Mouse (Mus musculus) heart, adult 9 months (tissue): ENCODE results near the gene Mrps18b.

ENCODE experiments used
- DNase-seq, 2 experiments: peaks; one replicate each; pipeline ENCODE4 v3.0.0; 2022; ENCODE audit warnings: low spot score in 2 of 2

Gene Mrps18b

DNA sequence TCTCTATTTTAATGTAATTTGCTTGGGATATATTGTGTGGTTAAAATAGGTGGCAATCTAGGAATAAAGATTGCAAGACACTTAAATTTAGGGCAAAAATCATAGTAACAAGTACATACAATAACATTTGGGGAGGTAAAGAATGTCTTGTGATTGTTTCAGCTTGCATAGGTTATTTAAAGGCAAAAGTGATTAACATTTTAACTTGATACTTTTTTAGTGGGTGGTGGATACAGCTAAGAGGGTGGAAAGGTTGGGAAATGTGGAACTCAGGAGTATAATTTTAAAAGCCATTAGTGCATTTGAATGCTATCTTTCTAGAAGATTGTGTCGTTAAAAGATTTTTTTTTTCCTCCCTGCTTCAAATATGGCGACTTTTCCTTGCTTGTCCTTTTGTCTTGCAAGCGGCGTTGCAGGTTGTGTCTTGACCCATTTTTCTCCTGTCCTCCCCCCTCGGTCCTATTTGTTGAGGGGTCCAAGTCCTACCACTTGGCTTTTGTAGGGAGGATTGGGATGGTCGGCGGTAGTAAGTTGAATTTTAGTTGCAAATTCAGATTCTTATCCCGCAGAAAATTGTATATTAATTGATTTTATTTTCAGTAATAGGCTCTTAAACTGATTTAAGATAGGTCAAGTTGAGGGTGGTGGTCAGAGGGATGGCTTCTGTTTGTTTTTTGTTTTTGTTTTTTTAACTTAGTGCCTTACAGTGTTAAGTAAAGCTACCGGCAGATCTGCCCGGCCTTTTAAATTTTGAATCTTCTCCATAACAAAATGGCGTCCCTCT lies 2.3 kb upstream of the Mrps18b start:
- peak; percentile 59 to 60 for DNase-seq

DNA sequence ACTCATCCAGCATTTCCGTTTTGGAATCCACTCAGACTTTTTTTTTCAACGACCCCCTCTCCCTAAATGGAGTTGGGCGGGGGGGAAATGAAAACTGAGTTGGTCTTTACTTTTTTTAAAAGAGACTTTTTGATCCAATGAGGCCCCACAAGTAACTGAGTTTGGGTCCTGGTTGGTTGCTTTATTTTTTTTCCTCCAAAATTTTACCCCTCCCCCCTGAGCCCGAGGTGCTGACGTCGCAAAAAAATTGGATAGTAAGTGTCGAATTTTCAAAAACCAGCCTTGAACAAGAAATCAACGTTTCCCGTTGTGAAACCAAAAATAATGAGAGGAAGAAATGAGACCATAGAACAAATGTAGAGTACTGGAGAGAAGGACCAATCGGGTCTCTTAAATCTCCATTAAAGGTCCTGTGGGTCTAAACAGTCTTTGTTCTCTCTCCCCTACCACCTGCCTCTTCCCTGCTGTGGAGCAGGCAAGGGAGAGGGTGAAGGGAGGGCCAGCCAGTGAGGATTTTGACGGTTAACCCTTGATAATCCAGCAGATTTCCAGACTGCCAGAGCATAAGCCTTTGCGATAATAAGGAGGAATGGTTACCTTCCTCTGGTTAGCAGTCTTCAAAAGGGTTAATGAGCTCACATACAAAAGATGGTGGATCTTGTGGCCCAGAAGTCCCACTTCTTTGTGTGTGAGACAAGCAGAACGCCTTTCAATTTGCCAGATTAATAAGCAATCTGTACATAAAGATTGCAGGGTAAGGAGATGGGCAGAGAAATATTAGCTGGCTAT lies 1.5 kb upstream of the Mrps18b start:
- peak; percentile 58 to 61 for DNase-seq

DNA sequence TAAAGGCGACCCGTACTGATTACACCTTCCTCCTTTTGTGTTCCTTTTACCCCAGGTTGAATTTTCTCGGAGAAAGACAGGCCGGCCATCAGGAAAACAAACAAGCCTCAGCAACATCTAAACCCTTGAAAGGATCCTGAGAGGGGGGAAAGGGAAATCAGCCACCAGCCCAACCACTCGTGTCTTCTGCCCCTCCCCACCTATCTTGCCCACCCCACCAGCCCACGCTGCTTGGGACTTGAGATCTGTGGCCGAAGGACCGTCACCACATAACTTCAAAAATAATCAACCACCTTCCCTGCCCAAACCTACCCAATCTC lies 914 bp upstream of the Mrps18b start:
- DNase-seq = no peak

DNA sequence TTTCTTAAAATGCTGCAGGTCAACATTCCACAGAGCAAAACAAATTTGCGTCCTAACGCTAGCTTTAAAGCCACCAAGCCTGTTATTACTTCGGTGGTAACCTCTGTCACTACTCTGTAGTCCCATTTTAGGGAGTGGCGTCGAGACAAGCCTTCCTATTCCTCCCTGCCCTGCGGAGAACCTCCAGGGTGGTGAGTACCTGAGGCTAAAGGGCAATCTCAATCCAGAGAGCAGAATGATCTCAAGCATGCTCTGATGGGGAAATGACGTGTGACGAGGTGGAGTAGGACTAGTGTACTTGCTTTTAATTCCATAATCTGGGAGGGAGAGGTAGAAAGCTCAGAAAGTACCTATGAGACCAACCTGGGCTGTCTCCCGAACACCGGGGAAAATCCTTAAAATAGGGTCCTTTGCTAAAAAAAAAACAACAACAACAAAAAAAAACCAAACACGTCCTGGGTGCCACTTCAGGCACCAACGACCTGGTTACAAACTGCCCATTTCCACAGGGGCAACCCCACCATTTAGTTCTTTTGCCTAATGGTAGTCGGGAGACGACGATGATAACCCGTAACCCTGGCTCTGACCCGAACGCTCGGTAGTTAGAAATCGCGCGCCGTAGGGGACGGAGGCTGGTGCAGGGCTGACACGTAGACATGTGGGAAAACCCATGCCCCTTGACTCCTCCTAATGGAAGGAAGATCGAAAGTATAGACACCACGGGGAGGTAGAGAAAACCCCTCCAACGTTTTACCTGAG lies 472 bp downstream of the Mrps18b start:
- no peak for DNase-seq

DNA sequence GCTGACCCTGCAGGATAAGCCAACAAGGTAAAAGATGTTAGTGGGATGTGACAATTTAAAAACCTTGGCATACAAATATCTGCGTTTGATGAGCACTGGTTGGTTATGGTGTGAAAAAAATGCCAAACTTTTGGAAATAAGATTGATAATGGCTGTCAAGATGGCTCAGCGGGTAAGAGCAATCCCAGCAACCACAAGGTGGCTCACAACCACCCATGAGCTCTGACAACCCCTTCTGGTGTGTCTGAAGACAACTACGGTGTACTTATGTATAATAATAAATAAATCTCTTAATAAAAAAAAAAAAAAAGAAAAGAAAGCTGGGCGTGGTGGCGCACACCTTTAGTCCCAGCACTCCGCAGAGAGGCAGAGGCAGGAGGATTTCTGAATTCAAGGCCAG lies 1.2 kb downstream of the Mrps18b start:
- DNase-seq = no peak

DNA sequence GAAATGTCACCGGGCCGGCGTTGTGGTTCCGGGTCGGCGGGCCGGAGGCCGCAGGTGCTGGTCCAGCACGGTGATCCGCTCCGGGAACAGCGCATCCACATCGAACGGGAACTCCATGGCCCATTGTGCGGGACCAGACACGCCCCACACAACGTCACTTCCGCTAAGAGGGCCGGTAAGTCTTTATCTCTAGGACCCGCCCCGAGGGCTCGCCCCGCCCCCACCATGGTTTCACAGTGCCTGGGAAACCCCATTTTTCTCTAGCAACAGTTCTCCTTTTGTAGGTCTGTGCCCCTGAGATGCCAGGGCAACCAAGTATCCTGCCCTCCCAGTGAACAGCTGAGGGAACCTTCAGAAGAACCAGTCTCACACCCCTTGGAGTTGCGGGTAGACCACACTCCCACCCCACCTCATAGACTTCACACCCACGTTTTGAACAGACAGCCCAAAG lies 6.2 kb downstream of the Mrps18b start, which contains the start of gene Atat1:
Atat1 (minus strand) TSS at position 157 of the 451 bp plus-strand sequence.
- DNase-seq = peak; percentile 93 to 94

DNA sequence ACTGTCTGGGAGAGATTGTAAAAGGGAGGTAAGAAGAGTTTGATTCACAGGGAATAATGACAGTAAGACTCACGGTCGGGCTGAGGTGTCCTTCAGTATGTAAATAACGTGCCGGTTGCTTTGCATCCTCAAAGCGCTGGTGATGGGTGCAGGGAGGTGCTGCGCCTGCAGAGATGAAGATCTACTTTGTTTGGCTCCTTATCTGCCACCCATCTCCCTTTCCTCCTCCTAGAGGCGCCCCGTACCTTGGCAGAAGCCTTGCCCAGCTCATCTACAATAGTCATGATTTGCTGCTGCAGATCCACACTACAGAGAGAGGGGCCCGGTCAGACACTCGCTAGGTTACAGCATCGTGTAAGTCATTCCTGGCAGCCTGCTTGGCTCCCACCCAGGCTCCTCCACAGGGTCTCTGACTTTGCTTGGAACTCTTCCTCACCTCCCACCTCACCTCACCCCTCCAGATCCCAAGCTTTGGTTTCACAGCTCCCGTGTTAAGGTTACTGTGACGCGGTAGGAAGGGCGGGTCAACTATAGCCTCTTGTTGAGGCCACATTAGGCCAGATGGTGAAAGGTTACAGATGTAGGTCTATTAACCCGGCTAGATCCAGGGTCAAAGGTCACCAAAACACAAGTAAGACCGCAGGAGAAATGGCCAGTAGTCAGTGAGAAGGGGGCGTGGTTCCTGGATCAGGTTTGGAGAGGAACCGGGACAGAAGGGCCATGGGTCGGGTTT lies 6.8 kb downstream of the Mrps18b start:
- no peak for DNase-seq

DNA sequence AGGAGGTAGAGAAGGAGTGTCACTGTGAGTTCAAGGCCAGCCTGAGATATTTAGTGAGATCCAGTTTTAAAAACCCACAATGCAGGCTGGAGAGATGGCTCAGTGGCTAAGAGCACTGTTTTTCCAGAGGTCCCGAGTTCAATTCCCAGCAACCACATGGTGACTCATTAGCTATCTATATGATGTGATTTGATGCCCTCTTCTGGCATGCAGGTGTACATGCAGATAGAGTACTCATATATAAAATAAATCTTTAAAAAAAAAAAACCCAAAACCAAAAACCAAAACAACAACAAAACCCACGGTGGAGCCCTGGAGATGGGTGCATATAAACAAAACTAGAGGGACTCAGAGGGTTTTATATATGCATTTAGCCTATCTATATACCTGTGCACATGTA lies 8.6 kb downstream of the Mrps18b start:
- DNase-seq = no peak

DNA sequence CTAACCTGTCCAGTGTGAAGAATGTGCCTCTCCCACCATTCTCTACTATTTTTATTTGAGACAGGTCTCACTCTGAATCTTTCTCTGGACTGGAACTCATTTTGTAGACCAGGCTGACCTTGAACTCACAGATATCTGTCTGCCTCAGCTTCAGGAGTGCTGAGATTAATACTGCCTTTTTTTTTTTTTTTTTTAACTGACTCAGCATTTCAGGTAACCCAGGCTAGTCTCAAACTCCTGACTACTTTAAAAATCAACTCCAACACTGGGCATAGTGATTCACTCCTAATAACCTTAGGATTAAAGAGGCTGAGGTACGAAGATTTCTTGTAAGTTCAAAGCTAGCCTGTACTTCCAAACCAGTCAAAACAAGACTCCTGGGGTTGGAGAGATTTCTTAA lies 10.6 kb downstream of the Mrps18b start:
- no peak for DNase-seq

DNA sequence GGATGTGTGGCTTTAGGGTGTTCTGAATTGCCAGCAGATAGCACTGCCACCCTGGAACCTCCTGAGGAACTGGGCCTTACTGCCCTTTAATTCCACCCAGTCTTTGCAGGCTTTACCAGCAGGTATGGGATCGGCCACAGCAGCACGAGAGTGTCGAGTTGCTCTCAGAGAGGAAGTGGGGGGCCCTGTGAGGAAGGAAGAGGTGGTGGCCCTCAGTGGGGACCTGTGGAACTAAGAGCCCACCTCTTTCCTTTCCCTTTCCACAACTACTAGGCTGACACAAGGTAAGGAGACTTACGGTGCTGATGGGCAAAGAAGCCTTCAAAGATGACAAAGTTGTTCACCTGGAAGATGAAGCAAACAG lies 12.2 kb downstream of the Mrps18b start:
- DNase-seq = no peak

DNA sequence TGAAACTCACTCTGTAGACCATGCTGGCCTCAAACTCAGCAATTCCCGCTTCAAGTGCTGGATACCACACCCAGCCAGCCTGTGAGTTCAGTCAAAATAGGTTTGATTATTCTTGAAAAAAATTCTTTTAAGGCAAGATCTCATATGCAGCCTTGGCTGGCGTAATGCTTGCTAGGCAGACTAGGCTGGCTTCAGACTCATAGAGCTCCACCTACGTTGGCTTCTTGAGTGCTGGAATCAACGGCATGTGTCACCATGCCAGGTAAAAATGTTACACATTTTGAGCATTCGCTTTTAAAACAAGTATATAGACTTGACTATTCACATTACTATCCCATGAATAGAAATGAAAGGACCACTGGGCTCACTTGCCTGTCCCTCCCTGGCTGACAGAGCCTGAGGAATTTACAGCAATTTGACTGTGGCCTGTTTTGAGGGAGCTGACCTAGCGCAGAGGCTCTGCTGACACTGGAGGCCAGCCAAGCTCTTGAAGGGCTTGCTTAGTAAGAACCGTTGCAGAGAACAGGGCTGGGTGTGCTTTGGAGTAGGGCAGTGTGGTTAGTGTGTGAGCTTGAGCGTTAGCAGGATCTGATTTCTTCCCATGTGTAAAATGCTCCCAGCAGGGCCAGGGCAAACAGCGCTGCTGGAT lies 12.7 kb downstream of the Mrps18b start:
- peak in 1 of 2 experiments; percentile 63 for DNase-seq

DNA sequence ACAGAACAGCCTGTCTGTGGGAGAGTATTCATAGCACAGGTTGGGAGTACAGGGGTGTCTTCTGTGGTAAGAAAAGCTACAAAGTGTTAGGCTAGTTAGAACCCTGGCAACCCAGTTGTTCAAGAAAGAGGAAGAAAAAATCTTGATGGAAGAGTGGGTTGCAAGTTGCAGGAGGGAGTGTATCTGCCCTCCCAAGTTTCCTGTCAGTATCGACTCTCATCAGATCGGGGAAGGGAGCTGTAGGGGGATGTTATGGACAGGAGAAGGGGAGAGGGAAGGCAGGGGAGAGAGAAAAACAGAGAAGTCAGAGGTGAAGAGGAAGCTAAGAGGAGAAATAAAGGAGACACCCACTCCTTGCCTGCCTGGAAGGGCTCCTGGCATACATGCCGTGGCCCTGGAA lies 15.6 kb downstream of the Mrps18b start:
- DNase-seq = no peak

DNA sequence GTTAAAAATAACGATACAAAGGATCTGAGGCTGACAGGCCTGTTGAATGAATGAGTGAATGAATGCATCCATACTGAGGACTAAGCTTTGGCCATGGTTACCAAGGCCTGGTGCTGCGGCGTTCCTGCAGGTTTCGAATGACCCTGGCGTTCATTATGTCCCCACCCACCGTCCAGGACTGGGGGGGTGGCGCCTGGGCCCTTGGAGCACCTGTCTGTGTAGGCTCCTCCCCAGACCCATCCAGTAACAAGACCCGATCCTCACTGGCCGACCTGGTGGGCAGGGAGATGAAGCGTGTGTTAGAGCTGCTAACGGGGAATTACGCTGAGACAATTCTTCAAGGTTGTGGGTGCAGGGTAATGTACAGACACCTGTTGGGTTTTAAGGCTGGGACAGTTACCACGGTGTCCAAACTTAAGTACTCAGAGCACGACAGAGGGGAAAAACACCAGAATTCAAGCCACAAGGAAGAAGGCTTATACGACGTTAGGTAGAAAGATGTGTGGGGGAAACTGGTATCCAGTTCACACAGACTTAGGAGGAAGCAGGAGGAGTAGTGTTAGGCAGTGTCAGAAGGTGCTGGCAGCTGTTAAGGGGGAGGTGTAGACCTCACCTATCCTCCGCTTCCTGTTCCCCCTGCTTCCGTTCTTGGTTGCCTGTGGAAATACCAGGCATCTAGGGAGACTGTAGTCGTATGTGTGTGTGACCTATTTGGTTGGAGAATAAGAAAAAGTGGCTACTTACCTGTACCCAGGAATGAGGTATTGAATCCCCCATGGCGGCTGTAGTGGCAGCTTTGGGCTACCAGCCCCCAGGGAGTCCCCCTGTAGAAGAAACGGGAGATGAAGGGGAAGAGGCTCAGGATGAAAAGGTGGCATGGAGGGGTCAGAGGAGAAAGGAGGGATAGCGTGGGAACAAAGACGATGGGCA lies 18.3 kb downstream of the Mrps18b start:
- no peak for DNase-seq

DNA sequence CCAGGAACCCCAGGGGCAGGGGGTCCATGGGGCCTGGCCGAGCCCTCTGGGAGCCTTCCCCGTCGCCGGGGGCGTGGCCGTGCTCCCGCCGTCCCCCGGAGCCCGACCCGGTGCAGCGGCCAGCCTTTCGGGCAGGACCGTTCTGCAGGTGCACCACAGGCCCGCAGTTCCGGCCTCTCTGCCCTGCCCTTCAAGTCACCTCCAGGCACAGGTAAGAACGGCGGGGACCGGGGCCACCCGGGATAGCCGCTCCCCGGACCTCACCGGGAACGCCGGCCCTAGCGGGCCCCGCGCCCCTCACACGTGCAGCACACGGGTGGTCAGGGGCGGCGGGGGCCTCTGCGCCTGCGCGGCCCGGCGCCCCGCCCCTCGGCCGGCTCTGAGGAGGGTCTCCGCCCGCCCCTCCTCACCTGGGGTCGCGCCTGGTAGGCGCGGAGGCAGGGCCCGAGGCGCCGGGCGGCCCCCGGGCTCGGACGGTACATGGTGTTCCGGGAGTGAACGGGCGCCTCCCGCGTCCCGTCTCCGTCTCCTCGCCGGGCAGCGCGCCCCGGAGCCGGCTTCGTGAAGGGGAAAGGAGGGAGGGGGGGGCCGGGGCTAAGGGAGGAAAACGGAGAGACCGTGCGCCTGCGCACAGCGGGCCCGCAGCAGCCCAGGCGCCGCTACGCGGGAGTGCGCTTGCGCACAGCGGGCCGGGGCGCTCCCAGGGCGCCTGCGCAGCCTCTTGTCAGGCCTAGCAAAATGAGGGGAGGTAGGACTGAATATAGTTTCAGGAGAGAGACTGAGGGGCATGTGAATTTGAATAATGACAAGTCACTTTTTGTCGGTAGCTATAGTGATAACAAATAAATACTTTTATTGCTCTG lies 19.2 kb downstream of the Mrps18b start, which contains the start of gene 2310061I04Rik:
2310061I04Rik (minus strand) TSS at position 651 of the 863 bp plus-strand sequence.
- DNase-seq = peak; percentile 92 to 95

DNA sequence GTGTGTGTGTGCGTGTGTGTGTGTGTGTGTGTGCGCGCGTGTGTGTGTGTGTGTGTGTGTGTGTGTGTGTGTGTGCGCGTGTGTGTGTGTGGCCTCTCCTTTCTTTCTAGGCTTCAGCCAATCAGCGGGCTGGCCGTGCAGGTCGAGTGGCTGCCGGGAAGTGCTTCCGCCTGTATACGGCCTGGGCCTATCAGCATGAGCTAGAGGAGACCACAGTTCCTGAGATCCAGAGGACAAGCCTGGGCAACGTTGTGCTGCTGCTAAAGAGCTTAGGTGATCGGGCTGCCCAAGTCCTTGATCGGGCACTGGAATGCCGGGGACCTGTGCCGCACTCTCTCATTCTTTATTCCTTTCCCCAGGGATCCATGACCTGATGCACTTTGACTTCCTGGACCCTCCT lies 28.5 kb downstream of the Mrps18b start:
- DNase-seq = no peak

DNA sequence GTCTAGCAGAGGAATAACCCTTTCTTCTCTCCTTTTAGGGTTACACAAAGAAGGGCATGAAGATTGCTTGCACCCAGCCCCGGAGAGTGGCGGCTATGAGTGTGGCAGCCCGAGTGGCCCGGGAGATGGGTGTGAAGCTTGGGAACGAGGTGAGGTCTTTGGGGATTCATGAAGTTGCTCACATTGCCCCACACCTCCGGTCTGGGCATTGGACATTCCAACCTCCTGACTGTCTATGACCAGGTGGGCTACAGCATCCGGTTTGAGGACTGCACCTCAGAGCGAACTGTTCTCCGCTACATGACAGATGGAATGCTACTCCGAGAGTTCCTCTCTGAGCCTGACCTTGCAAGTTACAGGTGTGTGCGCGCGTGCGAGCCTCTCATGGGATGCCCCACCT lies 32.4 kb downstream of the Mrps18b start:
- no peak for DNase-seq

DNA sequence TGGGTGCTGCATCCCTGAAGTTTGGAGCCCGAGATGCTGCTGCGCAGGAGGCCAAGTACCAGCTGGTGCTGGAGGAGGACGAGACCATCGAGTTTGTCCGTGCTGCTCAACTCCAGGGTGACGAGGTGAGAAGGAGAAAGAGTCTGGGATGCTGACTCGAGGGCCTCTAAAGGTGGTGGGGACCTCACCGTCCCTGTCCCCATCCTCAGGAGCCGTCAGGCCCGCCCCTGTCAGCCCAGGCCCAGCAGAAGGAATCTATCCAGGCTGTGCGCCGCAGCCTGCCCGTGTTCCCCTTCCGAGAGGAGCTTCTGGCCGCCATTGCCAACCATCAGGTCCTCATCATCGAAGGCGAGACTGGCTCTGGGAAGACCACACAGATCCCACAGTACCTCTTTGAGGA lies 33.3 kb downstream of the Mrps18b start:
- DNase-seq = no peak

DNA sequence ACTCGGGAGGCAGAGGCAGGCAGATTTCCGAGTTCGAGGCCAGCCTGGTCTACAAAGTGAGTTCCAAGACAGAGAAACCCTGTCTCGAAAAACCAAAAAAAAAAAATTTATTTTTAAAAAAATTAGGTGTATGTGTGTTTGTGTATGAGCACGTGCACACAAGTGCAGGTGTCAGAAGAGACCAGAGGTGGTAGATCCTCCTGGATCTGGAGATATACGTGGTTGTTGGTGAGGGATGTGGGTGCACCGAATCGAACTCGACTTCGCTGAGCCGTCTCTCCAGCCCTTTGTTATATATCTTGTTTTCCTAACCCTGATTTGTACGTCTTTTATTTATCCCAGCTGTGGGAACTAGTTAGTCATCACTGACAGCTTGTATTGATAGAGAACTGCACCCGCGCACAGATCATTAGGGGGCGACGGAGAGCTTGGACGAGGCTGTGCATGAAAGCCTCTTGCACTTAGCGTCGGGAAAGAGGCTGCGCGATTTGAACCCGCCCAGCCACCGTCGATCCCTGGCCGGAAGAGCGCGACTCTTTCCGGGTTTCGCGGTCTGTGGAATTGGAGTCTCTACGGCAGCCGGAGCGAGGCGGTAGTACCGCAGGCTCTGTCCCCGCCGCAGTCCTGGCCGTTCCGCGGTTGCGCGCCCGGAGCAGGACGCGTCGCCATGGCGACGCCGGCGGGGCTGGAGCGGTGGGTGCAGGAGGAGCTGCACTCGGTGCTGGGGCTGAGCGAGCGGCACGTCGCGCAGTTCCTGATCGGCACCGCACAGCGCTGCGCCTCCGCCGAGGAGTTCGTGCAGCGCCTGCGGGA lies 36.7 kb downstream of the Mrps18b start, which contains the start of gene Dhx16:
Dhx16 (plus strand) TSS at position 575 of the 813 bp plus-strand sequence.
- peak; percentile 86 to 94 for DNase-seq
